Mouse (Mus musculus): ENCODE data around the gene Adora3. TPM values are rescaled to one million over a fixed set of nuclear protein-coding genes. Genes with fewer than 3 reads are reported as not detected.

Adora3 gene
- polyA plus RNA-seq, 1 experiment = 1.2 TPM

DNA sequence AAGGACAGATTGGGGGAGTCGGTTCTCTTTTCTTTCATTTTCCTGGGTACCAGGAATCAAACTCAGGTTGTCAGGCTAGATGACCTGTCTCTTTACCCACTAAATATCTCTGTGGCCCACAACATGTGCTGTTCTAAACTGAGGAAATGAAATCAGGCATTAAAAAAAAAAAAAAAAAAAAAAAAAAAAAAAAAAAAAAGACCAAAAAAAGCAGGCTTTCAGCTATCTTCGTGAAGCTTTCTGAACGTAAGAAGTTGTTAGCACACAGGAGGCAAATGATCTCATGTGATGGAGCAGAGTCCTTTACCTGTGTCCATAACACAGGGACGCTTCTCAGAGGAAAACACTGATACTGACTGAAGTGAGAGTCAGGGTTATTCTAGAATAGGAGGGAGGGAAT is 65.5 kb downstream of the Adora3 start:
- DNase-seq = no peak
- 78% methylated on average over 4 of the region's 4 CpGs for WGBS
- TF ChIP-seq POLR2A (IDR thresholded peaks at IDR 0.05; ENCODE audit: borderline replicate concordance, extremely low read depth, low read depth, low read length) (no peak), CTCF (IDR thresholded peaks at IDR 0.05; ENCODE audit: insufficient read depth, low read length) (no peak)
- Histone ChIP-seq H3K4me1 (ENCODE audit: control insufficient read depth, insufficient read depth, low read length) (peaks cover 4% of the 10 kb centered on the region; the same call in 1 of the 2 replicates), H3K4me3 (replicated peaks; ENCODE audit: extremely low read depth, low read depth, low read length) (no peak overlapping the region)

DNA sequence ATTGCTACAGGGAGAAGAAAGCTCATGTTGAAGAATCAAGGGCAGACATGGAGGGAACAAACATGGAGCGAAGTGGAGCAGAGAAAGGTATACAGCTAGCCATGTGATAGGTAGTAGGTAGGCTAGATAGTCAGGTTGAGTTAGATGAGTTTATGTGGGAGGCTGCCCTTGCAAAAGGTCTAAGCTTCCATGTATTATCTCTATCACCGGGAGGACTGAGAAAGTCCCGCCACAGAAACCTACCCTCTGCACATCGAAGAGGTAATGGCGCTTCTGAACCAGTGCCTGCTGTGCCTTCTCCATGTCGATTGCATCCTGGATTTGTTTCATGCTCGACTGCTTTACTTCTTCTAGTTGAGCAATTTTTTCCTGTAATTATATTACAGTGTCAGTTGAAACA is 80.7 kb downstream of the Adora3 start:
- H3K4me1 ChIP-seq (ENCODE audit: control insufficient read depth, insufficient read depth, low read length) = no peaks in the 10 kb centered on the region; the same call in none of the 2 replicates
- H3K4me3 ChIP-seq (replicated peaks; ENCODE audit: extremely low read depth, low read depth, low read length) = no peak overlapping the region
- no peak for DNase-seq
- 94% methylated on average over 7 of the region's 7 CpGs for WGBS
- TF ChIP-seq CTCF (IDR thresholded peaks at IDR 0.05; ENCODE audit: insufficient read depth, low read length) (no peak), POLR2A (IDR thresholded peaks at IDR 0.05; ENCODE audit: borderline replicate concordance, extremely low read depth, low read depth, low read length) (no peak)

DNA sequence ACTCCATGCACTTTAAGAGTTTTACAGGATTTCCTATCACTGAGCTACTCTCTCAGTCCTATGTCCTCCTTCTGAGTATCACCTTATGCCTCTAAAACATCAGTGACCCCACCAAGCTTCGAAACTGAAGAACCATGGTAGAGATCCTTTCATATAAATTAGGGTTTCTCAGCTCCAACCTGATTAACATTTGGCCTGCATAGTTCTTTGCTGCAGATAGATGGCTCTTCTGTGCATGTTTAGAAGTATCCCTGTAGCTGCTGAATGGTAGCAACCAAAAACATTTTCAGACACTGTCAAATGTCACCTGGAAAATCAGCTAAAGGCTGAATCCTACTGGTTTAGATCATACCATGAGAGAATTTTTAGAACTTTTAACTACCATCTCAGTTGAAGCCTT is 86.6 kb downstream of the Adora3 start:
- Histone ChIP-seq H3K4me1 (ENCODE audit: control insufficient read depth, insufficient read depth, low read length) (peaks cover 11% of the 10 kb centered on the region), H3K4me3 (replicated peaks; ENCODE audit: extremely low read depth, low read depth, low read length) (no peak overlapping the region)
- DNase-seq = no peak
- WGBS = 97% methylated on average over 1 of the region's 1 CpGs
- TF ChIP-seq CTCF (IDR thresholded peaks at IDR 0.05; ENCODE audit: insufficient read depth, low read length) = no peak
- TF ChIP-seq POLR2A (IDR thresholded peaks at IDR 0.05; ENCODE audit: borderline replicate concordance, extremely low read depth, low read depth, low read length) = no peak

DNA sequence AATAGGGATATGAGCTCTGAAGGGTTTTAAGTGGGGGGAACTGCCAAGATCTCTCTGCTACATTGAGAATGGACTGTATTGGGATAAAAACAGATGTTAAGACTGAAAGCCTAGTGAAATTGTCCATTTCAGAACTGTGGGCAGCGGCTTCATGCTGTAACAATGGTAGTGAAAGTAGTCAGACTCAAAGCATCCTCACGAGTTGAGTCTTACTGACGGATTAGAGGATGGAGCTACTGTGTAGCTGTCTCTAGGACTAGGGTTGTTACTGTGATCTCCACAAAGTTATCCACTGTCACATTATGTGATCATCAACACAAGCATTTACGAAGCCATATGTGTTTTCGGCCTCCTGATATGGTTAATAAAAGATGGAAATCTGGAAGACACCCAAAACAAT is 87.5 kb downstream of the Adora3 start:
- TF ChIP-seq CTCF (IDR thresholded peaks at IDR 0.05; ENCODE audit: insufficient read depth, low read length) = no peak
- no peak for TF ChIP-seq POLR2A (IDR thresholded peaks at IDR 0.05; ENCODE audit: borderline replicate concordance, extremely low read depth, low read depth, low read length)
- WGBS = 37% methylated on average over 5 of the region's 5 CpGs
- no peak for DNase-seq
- Histone ChIP-seq H3K4me1 (ENCODE audit: control insufficient read depth, insufficient read depth, low read length) (peaks cover 11% of the 10 kb centered on the region), H3K4me3 (replicated peaks; ENCODE audit: extremely low read depth, low read depth, low read length) (peak overlapping the region; percentile 95)

Other genes starting within 250 kb of the Adora3 start
- 11.6 and 25.8 TPM in 2 replicates for gene Ddx20, start 183.3 kb upstream of the Adora3 start, polyA plus RNA-seq (2012; rRNA removed)
- gene Inka2, start 166.3 kb upstream of the Adora3 start, polyA plus RNA-seq (2012; rRNA removed) = 5.7 and 7.6 TPM in 2 replicates
- 8.2 and 18.1 TPM in 2 replicates for gene Rap1a, start 69.5 kb upstream of the Adora3 start, polyA plus RNA-seq (2012; rRNA removed)
- 1.3 and 2.2 TPM in 2 replicates for gene Tmigd3, start within 50 bp of the Adora3 start, polyA plus RNA-seq (2012; rRNA removed)
- 2.3 and 3.7 TPM in 2 replicates for gene I830077J02Rik, start 61.8 kb downstream of the Adora3 start, polyA plus RNA-seq (2012; rRNA removed)
- 16.7 and 31.0 TPM in 2 replicates for gene Wdr77, start 88.5 kb downstream of the Adora3 start, polyA plus RNA-seq (2012; rRNA removed)
- 68.9 and 81.7 TPM in 2 replicates for gene Atp5f1, start 89.2 kb downstream of the Adora3 start, polyA plus RNA-seq (2012; rRNA removed)
- gene Ovgp1, start 102.9 kb downstream of the Adora3 start, polyA plus RNA-seq (2012; rRNA removed) = 0.68 and 1.4 TPM in 2 replicates
- gene Pifo, start 143.8 kb downstream of the Adora3 start, polyA plus RNA-seq (2012; rRNA removed) = 5.5 and 8.0 TPM in 2 replicates
- 0.09 TPM in 1 of 2 replicates, not detected in the other for gene Chil5, start 162.0 kb downstream of the Adora3 start, polyA plus RNA-seq (2012; rRNA removed)
- gene Chia1, start 242.4 kb downstream of the Adora3 start, polyA plus RNA-seq (2012; rRNA removed) = 34.4 and 41.4 TPM in 2 replicates